Mouse (Mus musculus): ENCODE results near the gene Pdk2. TPM values are rescaled to one million over a fixed set of nuclear protein-coding genes. Genes with fewer than 3 reads are reported as not detected.
A peak's percentile ranks its signal among the peaks of the same experiment; 100 is the strongest.

Pdk2 gene
- polyA plus RNA-seq, 1 experiment: 220 TPM

DNA sequence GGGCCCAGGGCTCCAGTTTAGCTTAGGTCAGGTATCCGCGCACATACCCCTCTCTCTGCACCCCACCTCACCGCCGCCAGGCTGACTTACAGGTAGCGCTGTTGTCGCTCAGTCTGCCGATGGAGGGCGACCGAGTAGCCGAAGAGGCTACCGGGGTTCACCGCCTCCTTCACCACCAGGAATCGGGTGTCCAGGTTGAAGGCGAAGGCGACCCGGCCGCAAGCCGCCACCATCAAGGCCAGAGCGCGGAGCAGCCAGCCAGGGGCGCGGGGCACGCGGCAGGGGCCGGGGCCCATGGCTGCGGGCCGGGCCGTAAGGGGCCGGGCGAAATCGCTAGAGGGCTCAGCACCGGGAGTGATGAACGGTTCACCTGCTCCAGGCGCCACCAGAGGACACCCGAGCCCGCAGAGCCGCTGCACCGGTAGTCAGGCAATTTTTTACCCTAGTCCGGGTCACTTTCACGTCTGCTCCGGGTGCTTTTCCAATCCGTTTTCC is 34.9 kb upstream of the Pdk2 start:
- no peaks in the 10 kb centered on the region for H3K36me3 ChIP-seq (ENCODE audit: control insufficient read depth, insufficient read depth, low read length)
- H3K4me3 ChIP-seq (ENCODE audit: control insufficient read depth, low read depth, low read length): peak overlapping the region; percentile 80
- H3K27me3 ChIP-seq (ENCODE audit: control insufficient read depth, insufficient read depth, low read length): peaks cover 4% of the 10 kb centered on the region; the same call in 1 of the 2 replicates
- H3K27ac ChIP-seq (ENCODE audit: control insufficient read depth, insufficient read depth, low read depth, low read length): no peak overlapping the region
- H3K4me1 ChIP-seq (ENCODE audit: control insufficient read depth, insufficient read depth, low read length): peaks cover 21% of the 10 kb centered on the region
- TF ChIP-seq POLR2A (IDR thresholded peaks at IDR 0.05; ENCODE audit: control insufficient read depth, low read depth, low read length): no peak
- TF ChIP-seq CTCF (IDR thresholded peaks at IDR 0.05; ENCODE audit: control insufficient read depth, insufficient read depth, insufficient replicate concordance, low read depth, low read length): peak; percentile 11; the same call in 1 of the 2 replicates

DNA sequence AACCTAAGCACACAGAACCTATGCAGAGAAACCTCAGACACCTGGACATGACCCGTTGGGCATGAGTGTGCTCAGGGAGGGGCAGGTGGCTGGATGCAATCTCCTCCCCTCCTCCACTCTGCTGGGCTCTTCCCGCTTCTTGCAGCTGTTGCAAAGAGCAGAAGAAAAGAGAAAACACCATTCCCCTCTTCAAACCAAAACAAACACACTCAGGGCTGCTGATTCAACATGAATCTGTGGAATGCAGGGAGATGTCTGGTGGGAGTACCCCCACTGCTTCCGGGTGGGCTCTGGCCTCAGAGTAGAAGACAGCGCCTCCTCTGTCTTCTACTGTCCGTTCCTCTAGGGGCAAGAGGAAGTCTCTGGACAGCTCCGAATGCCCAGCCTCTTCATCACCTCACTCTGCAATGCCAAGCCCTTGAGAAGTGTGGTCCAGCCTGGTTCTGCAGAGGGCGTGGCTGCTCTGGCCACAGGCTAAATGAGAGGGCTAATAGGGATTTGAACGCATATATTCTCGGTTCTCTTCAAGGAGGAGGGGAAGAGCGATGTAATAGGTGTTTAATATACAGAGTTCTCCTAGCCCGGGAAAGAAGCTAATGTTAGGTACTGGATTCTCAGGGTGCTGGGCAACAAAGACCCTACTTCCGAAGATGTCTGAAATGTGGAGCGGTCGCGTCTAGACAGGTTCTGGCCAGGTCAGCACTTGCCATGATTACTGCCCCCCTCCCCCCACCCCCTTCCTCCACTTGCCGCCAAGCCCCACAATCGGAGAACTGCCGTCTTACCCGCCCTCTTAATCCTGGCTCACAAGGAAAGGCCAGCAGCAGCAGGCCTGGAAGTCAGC is 34.3 kb upstream of the Pdk2 start:
- Histone ChIP-seq H3K36me3 (ENCODE audit: control insufficient read depth, insufficient read depth, low read length) (no peaks in the 10 kb centered on the region), H3K4me1 (ENCODE audit: control insufficient read depth, insufficient read depth, low read length) (peaks cover 21% of the 10 kb centered on the region), H3K27ac (ENCODE audit: control insufficient read depth, insufficient read depth, low read depth, low read length) (no peak overlapping the region), H3K4me3 (ENCODE audit: control insufficient read depth, low read depth, low read length) (peak overlapping the region; percentile 80), H3K27me3 (ENCODE audit: control insufficient read depth, insufficient read depth, low read length) (peaks cover 4% of the 10 kb centered on the region; the same call in 1 of the 2 replicates)
- TF ChIP-seq POLR2A (IDR thresholded peaks at IDR 0.05; ENCODE audit: control insufficient read depth, low read depth, low read length): no peak
- TF ChIP-seq CTCF (IDR thresholded peaks at IDR 0.05; ENCODE audit: control insufficient read depth, insufficient read depth, insufficient replicate concordance, low read depth, low read length): no peak

DNA sequence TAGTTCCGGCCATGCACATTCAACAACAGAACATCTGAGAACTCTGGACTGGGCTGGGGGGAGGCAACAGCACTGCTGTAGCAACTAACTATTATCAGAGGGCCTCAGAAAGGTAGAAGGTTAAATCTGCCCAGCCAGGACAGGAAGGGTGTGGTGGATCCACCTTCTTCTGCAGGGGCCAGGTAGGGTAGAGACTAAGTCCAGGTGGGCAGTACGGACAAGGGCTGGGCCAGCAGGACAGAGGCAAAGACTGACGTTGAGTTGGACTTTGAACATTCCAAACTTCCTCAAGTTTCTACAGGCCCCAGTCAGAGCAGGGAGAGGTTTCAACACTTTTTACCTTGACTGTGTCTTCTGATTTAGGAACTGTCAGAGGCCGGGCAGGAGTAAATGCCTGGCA is 33.5 kb upstream of the Pdk2 start:
- Histone ChIP-seq H3K27ac (ENCODE audit: control insufficient read depth, insufficient read depth, low read depth, low read length) (no peak overlapping the region), H3K36me3 (ENCODE audit: control insufficient read depth, insufficient read depth, low read length) (no peaks in the 10 kb centered on the region), H3K4me3 (ENCODE audit: control insufficient read depth, low read depth, low read length) (no peak overlapping the region), H3K4me1 (ENCODE audit: control insufficient read depth, insufficient read depth, low read length) (peaks cover 20% of the 10 kb centered on the region), H3K27me3 (ENCODE audit: control insufficient read depth, insufficient read depth, low read length) (peaks cover 4% of the 10 kb centered on the region; the same call in 1 of the 2 replicates)
- no peak for TF ChIP-seq POLR2A (IDR thresholded peaks at IDR 0.05; ENCODE audit: control insufficient read depth, low read depth, low read length)
- TF ChIP-seq CTCF (IDR thresholded peaks at IDR 0.05; ENCODE audit: control insufficient read depth, insufficient read depth, insufficient replicate concordance, low read depth, low read length): no peak

DNA sequence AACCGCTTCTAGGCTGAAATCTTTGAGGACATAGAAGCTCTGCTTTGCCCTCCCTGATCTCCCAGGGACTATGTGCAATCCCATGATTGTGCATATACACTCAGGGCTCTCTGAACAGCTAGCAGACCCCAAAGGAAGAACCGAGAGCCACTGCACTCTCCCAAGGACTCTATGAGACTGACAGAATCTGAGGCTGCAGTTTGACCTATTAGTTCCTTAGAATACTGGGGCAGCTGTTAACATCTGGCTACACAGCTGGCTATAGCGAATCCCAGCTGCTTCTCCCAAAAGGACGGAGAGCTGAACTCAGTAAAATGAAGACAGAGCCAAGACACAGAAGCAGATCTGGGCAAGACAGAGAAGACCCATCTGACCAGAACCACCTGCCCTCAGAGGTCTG is 32.7 kb upstream of the Pdk2 start:
- TF ChIP-seq CTCF (IDR thresholded peaks at IDR 0.05; ENCODE audit: control insufficient read depth, insufficient read depth, insufficient replicate concordance, low read depth, low read length) (no peak), POLR2A (IDR thresholded peaks at IDR 0.05; ENCODE audit: control insufficient read depth, low read depth, low read length) (no peak)
- no peak overlapping the region for H3K27ac ChIP-seq (ENCODE audit: control insufficient read depth, insufficient read depth, low read depth, low read length)
- H3K4me1 ChIP-seq (ENCODE audit: control insufficient read depth, insufficient read depth, low read length): peaks cover 20% of the 10 kb centered on the region
- peaks cover 4% of the 10 kb centered on the region; the same call in 1 of the 2 replicates for H3K27me3 ChIP-seq (ENCODE audit: control insufficient read depth, insufficient read depth, low read length)
- H3K4me3 ChIP-seq (ENCODE audit: control insufficient read depth, low read depth, low read length): no peak overlapping the region
- H3K36me3 ChIP-seq (ENCODE audit: control insufficient read depth, insufficient read depth, low read length): no peaks in the 10 kb centered on the region

DNA sequence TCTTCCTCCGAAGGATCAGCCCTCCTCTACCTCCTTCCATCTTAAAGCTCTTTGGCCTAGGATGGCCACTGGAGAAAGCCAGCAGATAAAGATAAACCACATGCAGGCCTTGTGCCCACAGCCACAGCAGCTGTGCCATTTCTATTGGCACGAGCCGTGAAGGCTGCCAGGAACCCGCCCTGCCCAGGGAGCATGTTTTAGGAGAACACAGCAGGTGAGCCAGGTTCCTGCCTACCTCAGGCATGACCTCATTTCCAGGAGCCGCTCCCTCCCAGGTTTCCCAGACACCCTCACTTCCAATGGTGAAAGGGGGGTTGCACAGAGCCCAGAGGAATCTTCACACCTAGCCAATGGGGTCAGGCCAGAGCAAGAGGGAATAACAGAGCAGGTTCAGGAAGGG is 31.6 kb upstream of the Pdk2 start:
- Histone ChIP-seq H3K4me3 (ENCODE audit: control insufficient read depth, low read depth, low read length) (no peak overlapping the region), H3K27ac (ENCODE audit: control insufficient read depth, insufficient read depth, low read depth, low read length) (no peak overlapping the region), H3K27me3 (ENCODE audit: control insufficient read depth, insufficient read depth, low read length) (peaks cover 4% of the 10 kb centered on the region; the same call in 1 of the 2 replicates), H3K4me1 (ENCODE audit: control insufficient read depth, insufficient read depth, low read length) (peaks cover 20% of the 10 kb centered on the region), H3K36me3 (ENCODE audit: control insufficient read depth, insufficient read depth, low read length) (no peaks in the 10 kb centered on the region)
- TF ChIP-seq POLR2A (IDR thresholded peaks at IDR 0.05; ENCODE audit: control insufficient read depth, low read depth, low read length) (no peak), CTCF (IDR thresholded peaks at IDR 0.05; ENCODE audit: control insufficient read depth, insufficient read depth, insufficient replicate concordance, low read depth, low read length) (no peak)

DNA sequence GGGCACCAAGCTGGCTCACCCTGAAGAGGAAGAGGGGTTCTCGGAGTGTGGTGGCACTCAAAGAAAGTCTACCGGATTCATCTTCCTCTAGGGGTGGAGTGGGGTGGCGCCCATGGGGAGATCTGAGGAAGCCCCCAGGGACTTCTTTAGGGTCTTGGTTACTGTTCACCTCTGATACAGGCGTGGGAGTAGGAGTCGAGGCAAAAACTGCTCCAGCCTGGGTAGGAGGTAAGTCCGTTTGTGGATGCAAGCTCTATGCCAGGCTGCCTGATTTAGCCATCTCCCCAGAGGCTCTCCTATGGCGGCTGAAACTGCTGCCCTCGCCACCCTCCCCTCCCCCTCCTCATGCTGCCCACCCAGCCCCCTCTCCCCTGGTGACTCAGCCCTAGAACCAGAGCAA is 31.0 kb upstream of the Pdk2 start:
- H3K4me3 ChIP-seq (ENCODE audit: control insufficient read depth, low read depth, low read length): no peak overlapping the region

DNA sequence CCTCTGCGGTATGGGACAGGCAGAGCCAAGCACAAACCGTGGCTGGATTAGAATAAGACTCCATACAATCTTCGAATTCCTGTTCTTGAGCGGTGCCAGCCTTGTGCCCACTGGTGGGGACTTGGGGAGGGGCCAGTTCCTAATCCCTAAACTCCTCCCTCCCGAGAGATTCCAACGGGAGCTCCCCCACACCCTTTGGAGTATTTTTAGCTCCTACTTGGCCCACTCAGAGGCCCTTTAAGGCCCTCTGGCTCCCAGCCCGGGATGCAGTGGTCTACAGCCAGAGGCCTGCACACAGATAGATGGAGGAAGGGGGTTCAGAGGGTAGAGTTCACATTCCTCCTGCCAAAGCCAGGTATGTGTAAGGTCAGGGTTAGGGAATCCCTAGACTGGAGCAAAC is 30.1 kb upstream of the Pdk2 start:
- peaks cover 11% of the 10 kb centered on the region for H3K4me1 ChIP-seq (ENCODE audit: control insufficient read depth, insufficient read depth, low read length)
- H3K27ac ChIP-seq (ENCODE audit: control insufficient read depth, insufficient read depth, low read depth, low read length): no peak overlapping the region
- H3K27me3 ChIP-seq (ENCODE audit: control insufficient read depth, insufficient read depth, low read length): no peaks in the 10 kb centered on the region
- no peaks in the 10 kb centered on the region for H3K36me3 ChIP-seq (ENCODE audit: control insufficient read depth, insufficient read depth, low read length)
- no peak overlapping the region for H3K4me3 ChIP-seq (ENCODE audit: control insufficient read depth, low read depth, low read length)
- TF ChIP-seq POLR2A (IDR thresholded peaks at IDR 0.05; ENCODE audit: control insufficient read depth, low read depth, low read length) (no peak), CTCF (IDR thresholded peaks at IDR 0.05; ENCODE audit: control insufficient read depth, insufficient read depth, insufficient replicate concordance, low read depth, low read length) (no peak)

More for the DNA sequence above, 31.0 kb upstream of the Pdk2 start:
- no peak for TF ChIP-seq POLR2A (IDR thresholded peaks at IDR 0.05; ENCODE audit: control insufficient read depth, low read depth, low read length)
- Histone ChIP-seq H3K27ac (ENCODE audit: control insufficient read depth, insufficient read depth, low read depth, low read length) (no peak overlapping the region), H3K27me3 (ENCODE audit: control insufficient read depth, insufficient read depth, low read length) (peaks cover 3% of the 10 kb centered on the region; the same call in 1 of the 2 replicates), H3K4me1 (ENCODE audit: control insufficient read depth, insufficient read depth, low read length) (peaks cover 18% of the 10 kb centered on the region), H3K36me3 (ENCODE audit: control insufficient read depth, insufficient read depth, low read length) (no peaks in the 10 kb centered on the region)

All from testis, adult 2 months (tissue).